Mouse (Mus musculus) limb, embryonic 11.5 days (tissue): ENCODE results near the gene Msantd2. TPM values are rescaled to one million over a fixed set of nuclear protein-coding genes. Genes with fewer than 3 reads are reported as not detected.
A peak's percentile ranks its signal among the peaks of the same experiment; 100 is the strongest.

Source experiments
- ATAC-seq: fragments of 200-750 bp; cut with Nextera tagmentation; 2 replicates; pipeline ENCODE4 v1.8.0; 2017; ENCODE audit warnings: low read depth; ENCODE audit not compliant: insufficient number of reproducible peaks, low FRiP score, low TSS enrichment
- DNase-seq: peaks from one replicate; pipeline ENCODE4 v3.0.0-alpha.2; 2015; ENCODE audit warnings: low spot score
- H3K27ac ChIP-seq: fragments of 300-500 bp; sonication (generic); replicated peaks from 2 replicates; pipeline ENCODE4 v1.5.1; 2014; ENCODE audit warnings: low read depth, mild to moderate bottlenecking, low read length
- H3K27me3 ChIP-seq: fragments of 300-500 bp; sonication (generic); 2 replicates; pipeline ENCODE4 v1.6.1; 2014; ENCODE audit warnings: mild to moderate bottlenecking, low read length, mixed read lengths; ENCODE audit not compliant: control insufficient read depth, insufficient read depth
- H3K36me3 ChIP-seq: fragments of 300-500 bp; sonication (generic); 2 replicates; pipeline ENCODE4 v1.6.1; 2014; ENCODE audit warnings: mild to moderate bottlenecking, low read length, moderate library complexity, mixed read lengths; ENCODE audit not compliant: control insufficient read depth, insufficient read depth
- H3K4me1 ChIP-seq: fragments of 300-500 bp; sonication (generic); 2 replicates; pipeline ENCODE4 v1.6.1; 2014; ENCODE audit warnings: low read length, mixed read lengths; ENCODE audit not compliant: control insufficient read depth, insufficient read depth
- H3K4me2 ChIP-seq: fragments of 300-500 bp; sonication (generic); 2 replicates; pipeline ENCODE4 v1.6.1; 2014; ENCODE audit warnings: low read depth, mild to moderate bottlenecking, moderate library complexity; ENCODE audit not compliant: severe bottlenecking
- H3K4me3 ChIP-seq: fragments of 300-500 bp; sonication (generic); 2 replicates; pipeline ENCODE4 v1.5.1; 2014; ENCODE audit warnings: low read depth, low read length
- H3K9ac ChIP-seq: fragments of 300-500 bp; sonication (generic); 2 replicates; pipeline ENCODE4 v1.6.1; 2014; ENCODE audit warnings: mild to moderate bottlenecking, low read length
- H3K9me3 ChIP-seq: fragments of 300-500 bp; sonication (generic); 2 replicates; pipeline ENCODE4 v1.6.1; 2016; ENCODE audit warnings: low read length; ENCODE audit not compliant: control insufficient read depth
- WGBS: fragments of 180-500 bp; shearing (Covaris S2); extraction: QIAGEN DNeasy Blood & Tissue Kit; methylation state at CpG from one replicate; pipeline ENCODE4 v1.1.7; 2014; 5-methylcytosine and 5-hydroxymethylcytosine counted together
- polyA plus RNA-seq: library from polyadenylated mRNA; unstranded; fragments of >200 nt; fragmentation: Nextera tagmentation; extraction: Ambion mirVana; gene quantifications from 2 replicates; pipeline ENCODE4 v1.2.1, GENCODE M21; 2014

Msantd2 gene
- polyA plus RNA-seq, 1 experiment from 2014 or later = 34.1 TPM

- Histone ChIP-seq H3K4me2 (no peak overlapping the region), H3K27ac (no peak overlapping the region), H3K4me3 (no peak overlapping the region), H3K9me3 (no peaks in the 10 kb centered on the region), H3K36me3 (no peaks in the 10 kb centered on the region), H3K4me1 (peaks cover 12% of the 10 kb centered on the region; the same call in 1 of the 2 replicates), H3K27me3 (no peaks in the 10 kb centered on the region), H3K9ac (no peak overlapping the region)
- WGBS = 58% methylated on average over 1 of the region's 1 CpGs
- DNase-seq (no peak), ATAC-seq (no peak)
Observed at GRCm38 (mm10) chr9:37563805-37564204, 74.7 kb downstream of the Msantd2 start.

GRCm38 (mm10) chr9:37567019-37567418 is 77.9 kb downstream of the Msantd2 start:
- Histone ChIP-seq H3K4me3 (no peak overlapping the region), H3K9me3 (no peaks in the 10 kb centered on the region), H3K9ac (no peak overlapping the region), H3K36me3 (no peaks in the 10 kb centered on the region), H3K4me2 (no peak overlapping the region), H3K27ac (no peak overlapping the region), H3K4me1 (peaks cover 12% of the 10 kb centered on the region; the same call in 1 of the 2 replicates), H3K27me3 (no peaks in the 10 kb centered on the region)
- 84% methylated on average over 2 of the region's 2 CpGs for WGBS
- no peak for ATAC-seq
- no peak for DNase-seq

- no peaks in the 10 kb centered on the region for H3K9me3 ChIP-seq
- DNase-seq (peak; percentile 25), ATAC-seq (no peak)
- peaks cover 12% of the 10 kb centered on the region; the same call in 1 of the 2 replicates for H3K4me1 ChIP-seq
- no peaks in the 10 kb centered on the region for H3K36me3 ChIP-seq
- no peaks in the 10 kb centered on the region for H3K27me3 ChIP-seq
- 20% methylated on average over 5 of the region's 5 CpGs for WGBS
- no peak overlapping the region for H3K27ac ChIP-seq
- H3K4me3 ChIP-seq = no peak overlapping the region
- peak overlapping the region; percentile 12; the same call in 1 of the 2 replicates for H3K4me2 ChIP-seq
- H3K9ac ChIP-seq = no peak overlapping the region
Observed at GRCm38 (mm10) chr9:37567454-37567853, 78.3 kb downstream of the Msantd2 start.

GRCm38 (mm10) chr9:37567892-37568604 is 78.9 kb downstream of the Msantd2 start:
- no peak overlapping the region for H3K9ac ChIP-seq
- no peak for ATAC-seq
- H3K4me2 ChIP-seq = peak overlapping the region; percentile 12; the same call in 1 of the 2 replicates
- DNase-seq = peak; percentile 39
- no peak overlapping the region for H3K4me3 ChIP-seq
- H3K36me3 ChIP-seq = no peaks in the 10 kb centered on the region
- H3K4me1 ChIP-seq = peaks cover 12% of the 10 kb centered on the region; the same call in 1 of the 2 replicates
- no peak overlapping the region for H3K27ac ChIP-seq
- no peaks in the 10 kb centered on the region for H3K27me3 ChIP-seq
- 22% methylated on average over 15 of the region's 15 CpGs for WGBS
- H3K9me3 ChIP-seq = no peaks in the 10 kb centered on the region

- no peak overlapping the region for H3K9ac ChIP-seq
- H3K36me3 ChIP-seq = no peaks in the 10 kb centered on the region
- 48% methylated on average over 4 of the region's 4 CpGs for WGBS
- ATAC-seq (no peak), DNase-seq (no peak)
- H3K4me1 ChIP-seq = peaks cover 12% of the 10 kb centered on the region; the same call in 1 of the 2 replicates
- H3K27me3 ChIP-seq = no peaks in the 10 kb centered on the region
- H3K27ac ChIP-seq = no peak overlapping the region
- H3K9me3 ChIP-seq = no peaks in the 10 kb centered on the region
- H3K4me3 ChIP-seq = no peak overlapping the region
- no peak overlapping the region for H3K4me2 ChIP-seq
Observed at GRCm38 (mm10) chr9:37568605-37569214, 79.6 kb downstream of the Msantd2 start.

- ATAC-seq = no peak
- Histone ChIP-seq H3K27ac (no peak overlapping the region), H3K4me2 (no peak overlapping the region), H3K4me3 (no peak overlapping the region), H3K9ac (no peak overlapping the region), H3K4me1 (peaks cover 12% of the 10 kb centered on the region; the same call in 1 of the 2 replicates), H3K27me3 (no peaks in the 10 kb centered on the region), H3K36me3 (no peaks in the 10 kb centered on the region), H3K9me3 (no peaks in the 10 kb centered on the region)
- DNase-seq = no peak
- 72% methylated on average over 2 of the region's 2 CpGs for WGBS
Observed at GRCm38 (mm10) chr9:37569231-37569835, 80.2 kb downstream of the Msantd2 start.

- Histone ChIP-seq H3K9ac (no peak overlapping the region), H3K4me2 (no peak overlapping the region), H3K4me1 (peaks cover 15% of the 10 kb centered on the region; the same call in 1 of the 2 replicates), H3K27ac (no peak overlapping the region), H3K4me3 (no peak overlapping the region), H3K36me3 (no peaks in the 10 kb centered on the region), H3K9me3 (no peaks in the 10 kb centered on the region), H3K27me3 (no peaks in the 10 kb centered on the region)
- ATAC-seq (no peak), DNase-seq (no peak)
- WGBS = 62% methylated on average over 3 of the region's 3 CpGs
Observed at GRCm38 (mm10) chr9:37572204-37572876, 83.2 kb downstream of the Msantd2 start.
